In the genomic region with DNA sequence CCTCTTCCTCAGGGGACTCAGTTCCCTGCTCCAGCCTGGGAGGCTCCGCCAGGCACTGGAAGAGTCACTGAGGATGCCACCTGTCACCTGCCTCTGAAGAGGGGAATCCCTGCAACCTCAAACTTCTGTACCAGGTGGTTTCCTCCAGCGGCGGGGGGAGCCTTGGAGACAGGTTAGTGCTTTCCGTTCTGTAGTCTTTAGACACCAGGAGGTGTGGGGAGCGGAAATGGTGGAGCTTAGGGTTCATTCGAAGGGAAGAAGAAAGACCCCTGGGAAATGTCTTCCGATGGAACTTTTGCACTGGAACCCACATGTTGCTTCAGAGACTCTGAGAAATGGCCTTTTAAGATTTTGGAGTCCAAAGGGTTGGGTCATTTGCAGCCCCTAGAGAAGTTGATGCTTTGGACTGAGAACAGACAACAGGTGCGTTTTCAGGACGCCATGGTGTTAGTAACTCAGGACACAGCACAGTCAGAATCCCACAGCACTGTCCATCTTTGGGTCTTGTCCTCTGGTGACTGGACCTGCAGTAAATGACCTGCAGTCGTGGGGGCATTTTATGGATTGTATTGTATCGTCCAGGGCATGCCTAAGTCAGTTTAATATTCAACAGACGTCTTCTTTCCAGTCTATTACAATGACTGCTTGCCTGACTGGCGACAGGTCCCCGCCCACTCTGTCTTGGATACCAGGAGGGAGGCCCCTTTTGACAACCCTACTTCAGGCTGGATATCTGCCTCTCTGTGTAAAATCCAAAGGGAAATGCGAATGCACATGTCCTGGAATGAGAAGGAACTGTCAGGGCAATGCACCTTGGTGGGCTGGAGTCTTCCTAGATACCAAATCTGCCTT, we compare ENCODE assay signal across 7 mouse cellular contexts. TPM values are rescaled to one million over a fixed set of nuclear protein-coding genes. Genes with fewer than 3 reads are reported as not detected.
DNase-seq lines count a peak whose midpoint lies in the region; ATAC-seq and TF ChIP-seq lines count a peak whose summit lies in the region.

No protein-coding gene starts in this region.

- no peaks in the 10 kb centered on the region for H3K36me3 ChIP-seq in E14TG2a.4 (ENCODE audit: insufficient read depth, low read length)
- no peaks in the 10 kb centered on the region for H3K36me3 ChIP-seq in liver, embryonic 16.5 days (ENCODE audit: control insufficient read depth, insufficient read depth)
- H3K36me3 ChIP-seq in small intestine, adult 2 months (ENCODE audit: control insufficient read depth, insufficient read depth, low read length): no peaks in the 10 kb centered on the region

- WGBS in liver, embryonic 16.5 days (ENCODE audit: insufficient replicate concordance): 36% methylated on average over 15 of the region's 15 CpGs
- 20% methylated on average over 15 of the region's 15 CpGs for WGBS in small intestine, adult 2 months

- TF ChIP-seq POLR2A in cortical plate, adult 2 months (IDR thresholded peaks at IDR 0.05; ENCODE audit: extremely low read depth, insufficient read depth, low read length): no peak
- TF ChIP-seq POLR2A in small intestine, adult 2 months (IDR thresholded peaks at IDR 0.05; ENCODE audit: low read depth, low read length): no peak

- H3K27ac ChIP-seq in cortical plate, adult 2 months (ENCODE audit: insufficient read depth, low read length): no peak overlapping the region
- no peak overlapping the region for H3K27ac ChIP-seq in liver, embryonic 16.5 days (ENCODE audit: low read length)
- no peak overlapping the region for H3K27ac ChIP-seq in small intestine, adult 2 months (ENCODE audit: insufficient read depth, low read depth, low read length)

- ATAC-seq in inflammation-experienced regulatory T-cells, adult 6 months: peak; percentile 84
- no peak for ATAC-seq in liver, embryonic 16.5 days (ENCODE audit: low read depth)

- TF ChIP-seq CTCF in E14TG2a.4 (conservative IDR thresholded peaks at IDR 0.05; ENCODE audit: low read length): no peak
- TF ChIP-seq CTCF in cortical plate, adult 2 months (IDR thresholded peaks at IDR 0.05; ENCODE audit: extremely low read depth, insufficient read depth, low read length): no peak
- TF ChIP-seq CTCF in small intestine, adult 2 months (IDR thresholded peaks at IDR 0.05; ENCODE audit: extremely low read depth, insufficient read length, insufficient replicate concordance, low read depth, low read length): no peak

- peaks cover 59% of the 10 kb centered on the region for H3K4me1 ChIP-seq in E14TG2a.4 (replicated peaks; ENCODE audit: low read depth, low read length)
- H3K4me1 ChIP-seq in cortical plate, adult 2 months (ENCODE audit: control insufficient read depth, insufficient read depth, low read length): peaks cover 12% of the 10 kb centered on the region; the same call in 1 of the 2 replicates
- H3K4me1 ChIP-seq in liver, embryonic 16.5 days (ENCODE audit: control insufficient read depth, low read depth, low read length): peaks cover 38% of the 10 kb centered on the region
- H3K4me1 ChIP-seq in small intestine, adult 2 months (ENCODE audit: control insufficient read depth, insufficient read depth, insufficient read length, low read length): peaks cover 9% of the 10 kb centered on the region; the same call in 1 of the 2 replicates

- H3K27me3 ChIP-seq in E14TG2a.4 (ENCODE audit: insufficient read depth, low read length): peaks cover 63% of the 10 kb centered on the region
- H3K27me3 ChIP-seq in liver, embryonic 16.5 days (ENCODE audit: control insufficient read depth, insufficient read depth, low read depth, low read length): peaks cover 7% of the 10 kb centered on the region; the same call in 1 of the 2 replicates
- no peaks in the 10 kb centered on the region for H3K27me3 ChIP-seq in small intestine, adult 2 months (ENCODE audit: control insufficient read depth, insufficient read depth, low read length)

- no peak for DNase-seq in urinary bladder, postnatal 10 days (ENCODE audit: low spot score)
- DNase-seq in gastrocnemius, postnatal 4 days (ENCODE audit: low spot score in 2 of 2): no peak

- peak overlapping the region; percentile 95 for H3K9ac ChIP-seq in liver, embryonic 16.5 days (ENCODE audit: low read depth, low read length)

- no peaks in the 10 kb centered on the region for H3K9me3 ChIP-seq in E14TG2a.4 (ENCODE audit: low read length)
- H3K9me3 ChIP-seq in liver, embryonic 16.5 days (replicated peaks; ENCODE audit: control insufficient read depth, low read length): no peaks in the 10 kb centered on the region

- peak overlapping the region; percentile 89 for H3K4me3 ChIP-seq in E14TG2a.4 (replicated peaks; ENCODE audit: low read length)
- H3K4me3 ChIP-seq in cortical plate, adult 2 months (ENCODE audit: insufficient read depth, low read length): peak overlapping the region; percentile 92
- peak overlapping the region; percentile 78 for H3K4me3 ChIP-seq in liver, embryonic 16.5 days (ENCODE audit: low read depth, low read length)
- H3K4me3 ChIP-seq in small intestine, adult 2 months (ENCODE audit: low read depth, low read length): peak overlapping the region; percentile 96

- peak overlapping the region; percentile 98 for H3K4me2 ChIP-seq in liver, embryonic 16.5 days (ENCODE audit: low read depth, low read length)

RNA-seq across cellular contexts. Expression of a gene that starts 1.3 kb away (rescaled TPM):
- 12.7 and 13.1 TPM in 2 replicates for polyA plus RNA-seq in cortical plate, adult 2 months (2012; rRNA removed)
- 10 to 100 TPM in 1 of 3 experiments, 1 to 10 TPM in 2; 6.6 to 10.9 (median 9.3) TPM for polyA plus RNA-seq in inflammation-experienced regulatory T-cells, adult 6 months (2017; shearing (Covaris generic))
- polyA plus RNA-seq in liver, embryonic 16.5 days (2015; fragmentation: Nextera tagmentation; extraction: Ambion mirVana): 1.3 and 1.5 TPM in 2 replicates
- polyA plus RNA-seq in small intestine, adult 2 months (2012; rRNA removed): 5.9 and 12.3 TPM in 2 replicates
- total RNA-seq in gastrocnemius, postnatal 4 days (2021): 10 to 100 TPM; 22.4 to 25.4 TPM

RNA-seq across cellular contexts. Expression of a gene that starts 19.6 kb away (rescaled TPM):
- 100 and 101 TPM in 2 replicates for polyA plus RNA-seq in cortical plate, adult 2 months (2012; rRNA removed)
- polyA plus RNA-seq in inflammation-experienced regulatory T-cells, adult 6 months (2017; shearing (Covaris generic)): 10 to 100 TPM; 59.4 to 80.7 (median 70.8) TPM
- 12.2 and 13.0 TPM in 2 replicates for polyA plus RNA-seq in liver, embryonic 16.5 days (2015; fragmentation: Nextera tagmentation; extraction: Ambion mirVana)
- 1.0 and 1.3 TPM in 2 replicates for polyA plus RNA-seq in small intestine, adult 2 months (2012; rRNA removed)
- total RNA-seq in gastrocnemius, postnatal 4 days (2021): 1 to 10 TPM; 2.7 to 4.8 TPM

RNA-seq across cellular contexts. Expression of a gene that starts 34.9 kb away (rescaled TPM):
- 1.5 and 1.7 TPM in 2 replicates for polyA plus RNA-seq in cortical plate, adult 2 months (2012; rRNA removed)
- polyA plus RNA-seq in inflammation-experienced regulatory T-cells, adult 6 months (2017; shearing (Covaris generic)): under 1 TPM; 0.24 to 0.46 (median 0.38) TPM
- 0.99 and 1.1 TPM in 2 replicates for polyA plus RNA-seq in liver, embryonic 16.5 days (2015; fragmentation: Nextera tagmentation; extraction: Ambion mirVana)
- 1.2 and 1.8 TPM in 2 replicates for polyA plus RNA-seq in small intestine, adult 2 months (2012; rRNA removed)
- total RNA-seq in gastrocnemius, postnatal 4 days (2021): 1 to 10 TPM; 4.7 TPM

RNA-seq across cellular contexts. Expression of a gene that starts 53.2 kb away (rescaled TPM):
- 127 and 133 TPM in 2 replicates for polyA plus RNA-seq in cortical plate, adult 2 months (2012; rRNA removed)
- 10 to 100 TPM; 36.9 to 60.8 (median 55.5) TPM for polyA plus RNA-seq in inflammation-experienced regulatory T-cells, adult 6 months (2017; shearing (Covaris generic))
- 26.0 and 27.6 TPM in 2 replicates for polyA plus RNA-seq in liver, embryonic 16.5 days (2015; fragmentation: Nextera tagmentation; extraction: Ambion mirVana)
- polyA plus RNA-seq in small intestine, adult 2 months (2012; rRNA removed): 5.1 and 8.6 TPM in 2 replicates
- 10 to 100 TPM; 33.2 to 35.4 TPM for total RNA-seq in gastrocnemius, postnatal 4 days (2021)
